In genomic region chr2:31746835-31747234, GRCm38 (mm10) we compare ENCODE assay signal across 13 mouse cellular contexts. TPM values are rescaled to one million over a fixed set of nuclear protein-coding genes. Genes with fewer than 3 reads are reported as not detected.
DNase-seq lines count a peak whose midpoint lies in the region; ATAC-seq and TF ChIP-seq lines count a peak whose summit lies in the region.
"Had no signal": no experiment of that assay in that cellular context is flagged by ENCODE, and none has a peak within 500 bp of the region (broad histone marks: within the 10 kb centered on the region; RNA-seq: fewer than 3 reads in every experiment).

No protein-coding gene starts in this region.

- no peaks in the 10 kb centered on the region for H3K27me3 ChIP-seq in heart, embryonic 11.5 days (ENCODE audit: control insufficient read depth, insufficient read depth, low read length)
- no peaks in the 10 kb centered on the region for H3K27me3 ChIP-seq in liver, embryonic 12.5 days (replicated peaks)
- H3K27me3 ChIP-seq: lung, embryonic 15.5 days; Patski; stomach, embryonic 15.5 days had no signal

- H3K36me3 ChIP-seq in heart, embryonic 11.5 days (ENCODE audit: control insufficient read depth, insufficient read depth, low read length), result no peaks in the 10 kb centered on the region
- H3K36me3 ChIP-seq in liver, embryonic 12.5 days, result no peaks in the 10 kb centered on the region
- H3K36me3 ChIP-seq: lung, embryonic 15.5 days; stomach, embryonic 15.5 days had no signal

- 0 out of 2 replicates have a peak overlapping the region, but pooled peaks have one; percentile 22 for H3K27ac ChIP-seq in heart, embryonic 11.5 days (ENCODE audit: low read depth, low read length)
- H3K27ac ChIP-seq in liver, embryonic 12.5 days, result no peak overlapping the region
- H3K27ac ChIP-seq in left cerebral cortex, adult 2 months, result no peak overlapping the region; the same call in 1 of the 2 replicates
- H3K27ac ChIP-seq: lung, embryonic 15.5 days; stomach, embryonic 15.5 days had no signal

- no peak for DNase-seq in heart, adult 11 months
- DNase-seq in thymus, postnatal 4 days, result peak; percentile 61
- DNase-seq in thymus, adult 18-20 months, result no peak
- DNase-seq in left cerebral cortex, adult 2 months (ENCODE audit: extremely low spot score in 1 of 2, low spot score in 2 of 2), result no peak
- DNase-seq in cerebellum, adult 9-10 months, result no peak
- DNase-seq: adrenal gland, adult 8-10 months; kidney, adult 9 months had no signal

- intact Hi-C loops in left cerebral cortex, adult 2 months (cut with DNase I), result no loop called here

- WGBS in heart, embryonic 11.5 days (ENCODE audit: insufficient replicate concordance), result 20% methylated on average over 4 of the region's 4 CpGs
- WGBS in liver, embryonic 12.5 days (ENCODE audit: insufficient replicate concordance), result 28% methylated on average over 4 of the region's 4 CpGs

- H3K4me3 ChIP-seq in heart, embryonic 11.5 days (ENCODE audit: low read depth, low read length), result no peak overlapping the region
- no peak overlapping the region for H3K4me3 ChIP-seq in liver, embryonic 12.5 days
- H3K4me3 ChIP-seq in left cerebral cortex, adult 2 months, result no peak overlapping the region
- H3K4me3 ChIP-seq: erythroblast, embryonic 14.5 days; lung, embryonic 15.5 days; stomach, embryonic 15.5 days had no signal

- H3K9me3 ChIP-seq in heart, embryonic 11.5 days (replicated peaks; ENCODE audit: control insufficient read depth, low read length), result no peaks in the 10 kb centered on the region
- no peaks in the 10 kb centered on the region for H3K9me3 ChIP-seq in liver, embryonic 12.5 days (replicated peaks)
- H3K9me3 ChIP-seq: lung, embryonic 15.5 days; stomach, embryonic 15.5 days had no signal

- H3K9ac ChIP-seq in heart, embryonic 11.5 days (ENCODE audit: low read depth, low read length), result no peak overlapping the region
- no peak overlapping the region; the same call in 1 of the 2 replicates for H3K9ac ChIP-seq in liver, embryonic 12.5 days
- H3K9ac ChIP-seq: lung, embryonic 15.5 days; stomach, embryonic 15.5 days had no signal

- ATAC-seq in heart, embryonic 11.5 days (replicated peaks; ENCODE audit: insufficient number of reproducible peaks, low FRiP score, low TSS enrichment), result no peak
- ATAC-seq in liver, embryonic 12.5 days, result peak; percentile 73
- ATAC-seq: Patski had no signal

- peak overlapping the region; percentile 4; the same call in 1 of the 2 replicates for H3K4me2 ChIP-seq in heart, embryonic 11.5 days
- H3K4me2 ChIP-seq in liver, embryonic 12.5 days, result no peak overlapping the region
- H3K4me2 ChIP-seq: lung, embryonic 15.5 days; stomach, embryonic 15.5 days had no signal

- H3K4me1 ChIP-seq in heart, embryonic 11.5 days (ENCODE audit: control insufficient read depth, insufficient read depth, low read length), result peaks cover 35% of the 10 kb centered on the region
- peaks cover 70% of the 10 kb centered on the region for H3K4me1 ChIP-seq in liver, embryonic 12.5 days

- TF ChIP-seq CTCF in left cerebral cortex, adult 2 months (IDR thresholded peaks at IDR 0.05), result no peak

RNA-seq across cellular contexts. Expression of gene Abl1, which starts 58.7 kb away (rescaled TPM):
- polyA plus RNA-seq in heart, embryonic 11.5 days (2014; fragmentation: Nextera tagmentation; extraction: Ambion mirVana), result 29.5 and 35.6 TPM in 2 replicates
- 12.9 and 13.4 TPM in 2 replicates for polyA plus RNA-seq in liver, embryonic 12.5 days (2016; fragmentation: Nextera tagmentation; extraction: Ambion mirVana)
- total RNA-seq in left cerebral cortex, adult 2 months (2021), result 10 to 100 TPM; 41.0 to 43.2 TPM
